9 mouse cellular contexts compared by ENCODE assay signal in genomic region chr6:56362650-56363049, GRCm38 (mm10).
DNase-seq lines count a peak whose midpoint lies in the region; ATAC-seq lines count a peak whose summit lies in the region.
"Had no signal": no experiment of that assay in that cellular context is flagged by ENCODE, and none has a peak within 500 bp of the region (broad histone marks: within the 10 kb centered on the region; RNA-seq: fewer than 3 reads in every experiment).

No protein-coding gene starts in this region.

- H3K4me2 ChIP-seq in heart, embryonic 13.5 days: peak overlapping the region; percentile 94
- H3K4me2 ChIP-seq in limb, embryonic 13.5 days (replicated peaks): peak overlapping the region; percentile 73

- no peaks in the 10 kb centered on the region for H3K9me3 ChIP-seq in heart, embryonic 13.5 days
- no peaks in the 10 kb centered on the region for H3K9me3 ChIP-seq in limb, embryonic 13.5 days

- WGBS in heart, embryonic 13.5 days: 6% methylated on average over 5 of the region's 5 CpGs
- WGBS in limb, embryonic 13.5 days: 12% methylated on average over 5 of the region's 5 CpGs

- ATAC-seq in heart, embryonic 13.5 days (ENCODE audit: extremely low read depth, insufficient number of reproducible peaks, low FRiP score, low TSS enrichment): no peak
- peak; percentile 70; the same call in 1 of the 2 replicates for ATAC-seq in limb, embryonic 13.5 days (ENCODE audit: low FRiP score, low read depth)
- no peak for ATAC-seq in CD4-positive, CD25-positive, alpha-beta regulatory T cell, adult 4 months
- no peak for ATAC-seq in megakaryocyte, adult 5-6 weeks (ENCODE audit: poor library complexity, severe bottlenecking)

- peak overlapping the region; percentile 80 for H3K9ac ChIP-seq in heart, embryonic 13.5 days
- no peak overlapping the region for H3K9ac ChIP-seq in limb, embryonic 13.5 days

- H3K4me1 ChIP-seq in heart, embryonic 13.5 days: peaks cover 30% of the 10 kb centered on the region
- peaks cover 20% of the 10 kb centered on the region for H3K4me1 ChIP-seq in limb, embryonic 13.5 days

- H3K27ac ChIP-seq in heart, embryonic 13.5 days (replicated peaks): no peak overlapping the region
- H3K27ac ChIP-seq in limb, embryonic 13.5 days: no peak overlapping the region

- H3K27me3 ChIP-seq in heart, embryonic 13.5 days (replicated peaks): 0 out of 2 replicates have a peak, but pooled peaks cover 3% of the 10 kb centered on the region
- peaks cover 41% of the 10 kb centered on the region for H3K27me3 ChIP-seq in limb, embryonic 13.5 days

- no peaks in the 10 kb centered on the region for H3K36me3 ChIP-seq in heart, embryonic 13.5 days
- H3K36me3 ChIP-seq in limb, embryonic 13.5 days: no peaks in the 10 kb centered on the region

- H3K4me3 ChIP-seq in heart, embryonic 13.5 days: peak overlapping the region; percentile 61
- H3K4me3 ChIP-seq in limb, embryonic 13.5 days: no peak overlapping the region

- DNase-seq in embryo, embryonic 11 days: peak; percentile 38
- DNase-seq in embryo, embryonic 9.5 days (ENCODE audit: extremely low spot score): no peak
- DNase-seq in brain, adult 2 months (ENCODE audit: low read depth, low spot score): peak; percentile 60
- DNase-seq in frontal cortex, postnatal 14 days (ENCODE audit: low spot score in 2 of 2): no peak
- DNase-seq: adrenal gland, postnatal 25 days had no signal

Comparison
In these comparisons a context has a peak if more than half of its experiments do, and no peak if none do; other contexts are left out.
1. DNase-seq: peak in embryo, embryonic 11 days (single experiment) and brain, adult 2 months (single experiment); none in embryo, embryonic 9.5 days (single experiment) and frontal cortex, postnatal 14 days (0 of 2).